Mouse (Mus musculus) forebrain, embryonic 13.5 days (tissue): ENCODE results near the gene Elp1. TPM values are rescaled to one million over a fixed set of nuclear protein-coding genes. Genes with fewer than 3 reads are reported as not detected.

ENCODE experiments used
- ATAC-seq: fragments of 200-750 bp; cut with Nextera tagmentation; 2 replicates; pipeline ENCODE4 v1.8.0; 2017
- H3K27ac ChIP-seq: fragments of 300-500 bp; sonication (generic); 2 replicates; pipeline ENCODE4 v1.5.1; 2015; ENCODE audit warnings: inconsistent platforms, mild to moderate bottlenecking, moderate library complexity
- H3K27me3 ChIP-seq: fragments of 300-500 bp; sonication (generic); 2 replicates; pipeline ENCODE4 v1.6.1; 2015; ENCODE audit warnings: mild to moderate bottlenecking, inconsistent platforms
- H3K36me3 ChIP-seq: fragments of 300-500 bp; sonication (generic); 2 replicates; pipeline ENCODE4 v1.6.1; 2015; ENCODE audit warnings: mild to moderate bottlenecking, inconsistent platforms; ENCODE audit not compliant: poor library complexity, severe bottlenecking
- H3K4me1 ChIP-seq: fragments of 300-500 bp; sonication (generic); 2 replicates; pipeline ENCODE4 v1.6.1; 2015; ENCODE audit warnings: inconsistent platforms
- H3K4me2 ChIP-seq: fragments of 300-500 bp; sonication (generic); 2 replicates; pipeline ENCODE4 v1.6.1; 2015; ENCODE audit warnings: inconsistent platforms, mild to moderate bottlenecking, moderate library complexity
- H3K4me3 ChIP-seq: fragments of 300-500 bp; sonication (generic); 2 replicates; pipeline ENCODE4 v1.5.1; 2015; ENCODE audit warnings: mild to moderate bottlenecking, inconsistent platforms
- H3K9ac ChIP-seq: fragments of 300-500 bp; sonication (generic); 2 replicates; pipeline ENCODE4 v1.6.1; 2015; ENCODE audit warnings: mild to moderate bottlenecking, inconsistent platforms
- H3K9me3 ChIP-seq: fragments of 300-500 bp; sonication (generic); replicated peaks from 2 replicates; pipeline ENCODE4 v1.6.1; 2016; ENCODE audit warnings: inconsistent platforms
- WGBS: fragments of 180-500 bp; shearing (Covaris S2); methylation state at CpG from one replicate; pipeline ENCODE4 v1.1.7; 2015; 5-methylcytosine and 5-hydroxymethylcytosine counted together
- polyA plus RNA-seq: library from polyadenylated mRNA; unstranded; fragments of >200 nt; fragmentation: Nextera tagmentation; extraction: Ambion mirVana; gene quantifications from 2 replicates; pipeline ENCODE4 v1.2.1, GENCODE M21; 2015

The Elp1 gene
- polyA plus RNA-seq, 1 experiment from 2014 or later: 54.9 TPM

DNA sequence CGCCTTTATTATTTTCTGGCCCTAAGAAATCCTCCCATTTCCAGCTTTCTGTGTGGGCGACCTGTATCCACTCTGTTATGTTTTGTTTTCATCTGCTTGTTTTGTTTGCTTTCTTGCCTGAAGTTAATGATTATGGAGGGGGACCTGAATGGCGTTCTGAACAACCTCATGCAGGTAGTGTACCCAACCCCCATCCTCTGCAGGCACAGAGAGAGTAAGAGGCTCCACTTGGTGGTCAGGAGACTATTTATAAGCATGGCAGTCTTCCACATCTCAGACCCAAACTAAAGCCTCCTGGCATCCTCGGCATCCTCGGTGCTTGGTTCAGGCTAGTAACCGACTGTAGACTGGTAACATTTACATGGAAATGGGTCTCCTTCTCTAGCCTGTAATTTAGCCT is 79.8 kb downstream of the Elp1 start:
- Histone ChIP-seq H3K27me3 (no peaks in the 10 kb centered on the region), H3K36me3 (no peaks in the 10 kb centered on the region), H3K9ac (no peak overlapping the region), H3K27ac (no peak overlapping the region), H3K9me3 (no peaks in the 10 kb centered on the region), H3K4me2 (no peak overlapping the region), H3K4me3 (no peak overlapping the region), H3K4me1 (no peaks in the 10 kb centered on the region)
- ATAC-seq: no peak
- whole genome bisulfite sequencing: 70% methylated on average over 6 of the region's 6 CpGs

DNA sequence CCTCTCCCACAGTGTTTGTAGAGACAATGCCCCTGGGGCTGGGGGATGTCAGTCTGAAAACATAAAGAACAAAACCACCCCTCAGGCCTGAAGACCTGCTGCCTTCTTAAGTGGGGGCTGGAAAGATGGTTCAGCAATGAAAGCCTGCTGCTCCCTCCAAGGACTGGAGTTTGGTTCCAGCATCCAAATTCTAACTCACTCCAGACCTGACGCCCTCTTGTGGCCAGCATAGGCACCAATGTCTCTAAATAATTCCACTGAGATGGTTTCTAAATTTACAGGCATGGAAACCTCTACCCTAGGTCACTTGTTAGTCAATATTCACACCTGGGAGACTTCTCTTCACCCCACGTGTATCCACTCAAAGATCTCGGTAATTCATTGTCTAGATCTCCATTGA is 80.7 kb downstream of the Elp1 start:
- no peak overlapping the region for H3K9ac ChIP-seq
- H3K4me2 ChIP-seq: no peak overlapping the region
- H3K27ac ChIP-seq: no peak overlapping the region
- H3K9me3 ChIP-seq: no peaks in the 10 kb centered on the region
- H3K4me3 ChIP-seq: no peak overlapping the region
- 30% methylated on average over 3 of the region's 3 CpGs for WGBS
- no peaks in the 10 kb centered on the region for H3K27me3 ChIP-seq
- no peak for ATAC-seq
- H3K36me3 ChIP-seq: no peaks in the 10 kb centered on the region
- H3K4me1 ChIP-seq: no peaks in the 10 kb centered on the region

DNA sequence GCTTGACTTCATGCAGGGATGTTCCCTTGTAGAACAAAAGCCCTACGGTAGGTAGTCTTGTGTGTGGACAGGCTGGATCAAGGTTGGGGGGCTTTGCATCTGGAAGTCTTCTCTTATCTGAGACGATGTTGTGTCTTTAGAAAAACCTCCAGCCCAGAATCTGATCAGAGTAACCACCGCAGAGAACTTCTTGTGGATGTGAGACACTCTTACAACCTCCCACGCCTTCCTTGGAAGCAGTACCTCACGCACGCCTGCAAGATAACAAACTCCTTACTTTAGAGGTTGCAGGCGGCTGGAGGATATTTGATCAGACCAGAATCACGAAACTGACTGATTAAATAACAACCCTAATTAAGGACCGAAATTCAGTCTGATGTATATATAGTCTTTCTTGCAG is 81.7 kb downstream of the Elp1 start:
- Histone ChIP-seq H3K4me1 (no peaks in the 10 kb centered on the region), H3K27ac (no peak overlapping the region), H3K4me3 (no peak overlapping the region), H3K27me3 (no peaks in the 10 kb centered on the region), H3K9ac (no peak overlapping the region), H3K36me3 (no peaks in the 10 kb centered on the region), H3K4me2 (no peak overlapping the region), H3K9me3 (no peaks in the 10 kb centered on the region)
- 92% methylated on average over 9 of the region's 9 CpGs for WGBS
- ATAC-seq: no peak

DNA sequence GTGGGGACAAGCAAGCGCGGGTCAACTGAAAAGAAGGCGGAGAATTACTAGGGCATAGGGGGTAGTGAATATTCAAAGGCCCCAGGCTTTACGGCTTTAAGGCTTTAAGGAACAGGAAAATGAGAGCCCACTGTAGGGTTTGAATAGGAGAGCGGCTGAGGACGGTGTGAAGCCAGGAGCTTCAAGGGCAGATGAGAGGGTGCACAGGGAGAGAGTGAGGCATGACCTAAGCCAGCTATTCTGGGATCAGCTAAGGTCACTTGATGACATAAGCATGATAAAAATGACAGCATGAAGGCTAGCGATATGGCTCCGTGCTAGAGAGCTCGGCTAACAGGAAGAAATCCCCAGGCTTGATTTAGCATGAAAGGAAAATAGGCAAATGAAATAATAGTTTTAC is 82.7 kb downstream of the Elp1 start:
- 74% methylated on average over 9 of the region's 9 CpGs for WGBS
- H3K27me3 ChIP-seq: no peaks in the 10 kb centered on the region
- no peak overlapping the region for H3K4me2 ChIP-seq

DNA sequence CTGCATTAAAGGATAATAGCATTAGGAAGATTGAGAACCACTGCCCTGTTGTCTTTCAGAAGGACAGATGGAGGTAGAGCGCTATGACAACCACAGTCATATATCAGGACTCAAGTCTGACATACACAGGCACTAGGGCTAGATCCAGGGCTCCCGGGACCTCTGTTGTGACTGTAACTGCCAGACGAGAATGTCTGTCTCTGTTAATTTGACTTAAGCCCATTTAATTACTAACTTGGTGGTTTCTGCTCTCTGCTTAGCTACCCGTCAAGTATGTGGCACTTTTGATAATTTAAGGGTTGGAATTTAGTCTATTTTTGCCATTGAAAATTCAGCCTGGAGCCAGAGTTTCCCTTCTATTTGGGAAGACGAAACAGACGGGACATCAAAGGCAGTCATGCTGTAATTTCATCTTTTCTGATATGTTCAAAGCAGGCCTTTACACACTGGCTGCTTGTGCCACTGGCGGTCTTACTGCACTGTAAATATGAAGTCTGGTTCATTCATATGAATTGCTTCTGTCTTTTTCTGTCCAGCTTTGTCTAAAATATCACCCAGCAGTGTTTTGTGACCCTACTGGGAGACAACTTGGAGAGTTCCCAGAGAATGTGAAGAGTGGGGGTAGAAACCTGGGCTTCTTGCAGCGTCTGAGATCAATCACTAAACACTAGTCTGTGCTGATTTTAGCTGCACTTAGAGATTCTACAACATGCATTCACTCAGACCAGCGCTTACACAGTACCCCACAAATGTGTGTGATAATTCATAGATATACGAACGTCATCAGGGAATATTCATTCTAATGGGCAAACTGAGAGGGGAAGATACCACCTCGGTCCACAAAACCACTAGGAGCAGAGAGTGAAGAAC is 83.3 kb downstream of the Elp1 start:
- H3K4me3 ChIP-seq: no peak overlapping the region
- 72% methylated on average over 12 of the region's 12 CpGs for WGBS
- no peaks in the 10 kb centered on the region for H3K36me3 ChIP-seq
- H3K4me1 ChIP-seq: no peaks in the 10 kb centered on the region
- no peaks in the 10 kb centered on the region for H3K9me3 ChIP-seq
- H3K4me2 ChIP-seq: no peak overlapping the region
- no peaks in the 10 kb centered on the region for H3K27me3 ChIP-seq
- no peak for ATAC-seq
- H3K9ac ChIP-seq: no peak overlapping the region
- H3K27ac ChIP-seq: no peak overlapping the region

More for the DNA sequence above, 82.7 kb downstream of the Elp1 start:
- ATAC-seq: no peak
- Histone ChIP-seq H3K9ac (no peak overlapping the region), H3K9me3 (no peaks in the 10 kb centered on the region), H3K4me3 (no peak overlapping the region), H3K4me1 (no peaks in the 10 kb centered on the region), H3K27ac (no peak overlapping the region), H3K36me3 (no peaks in the 10 kb centered on the region)

DNA sequence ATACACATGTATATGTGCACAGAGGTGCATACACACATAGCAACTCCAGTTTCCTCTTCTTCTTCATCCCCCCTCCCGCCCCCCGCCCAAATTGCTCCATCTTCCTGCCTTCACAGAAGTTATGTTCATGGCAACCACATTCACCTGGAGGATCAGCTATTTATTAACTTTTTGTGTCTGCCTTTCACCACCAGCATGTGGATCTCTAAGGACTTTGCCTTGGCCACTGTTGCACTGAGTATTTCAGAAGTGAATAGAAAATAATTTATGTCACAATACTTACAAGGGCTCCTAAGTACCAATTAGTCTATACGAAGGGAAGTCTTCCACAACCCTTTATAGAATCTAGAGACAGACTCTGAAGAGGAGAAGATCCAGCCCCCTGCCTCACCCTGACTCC is 84.2 kb downstream of the Elp1 start:
- H3K27me3 ChIP-seq: no peaks in the 10 kb centered on the region
- H3K36me3 ChIP-seq: no peaks in the 10 kb centered on the region
- H3K27ac ChIP-seq: no peak overlapping the region
- 82% methylated on average over 3 of the region's 3 CpGs for WGBS
- no peaks in the 10 kb centered on the region for H3K4me1 ChIP-seq
- H3K9ac ChIP-seq: no peak overlapping the region
- H3K4me3 ChIP-seq: no peak overlapping the region
- ATAC-seq: no peak
- H3K9me3 ChIP-seq: no peaks in the 10 kb centered on the region
- H3K4me2 ChIP-seq: no peak overlapping the region

DNA sequence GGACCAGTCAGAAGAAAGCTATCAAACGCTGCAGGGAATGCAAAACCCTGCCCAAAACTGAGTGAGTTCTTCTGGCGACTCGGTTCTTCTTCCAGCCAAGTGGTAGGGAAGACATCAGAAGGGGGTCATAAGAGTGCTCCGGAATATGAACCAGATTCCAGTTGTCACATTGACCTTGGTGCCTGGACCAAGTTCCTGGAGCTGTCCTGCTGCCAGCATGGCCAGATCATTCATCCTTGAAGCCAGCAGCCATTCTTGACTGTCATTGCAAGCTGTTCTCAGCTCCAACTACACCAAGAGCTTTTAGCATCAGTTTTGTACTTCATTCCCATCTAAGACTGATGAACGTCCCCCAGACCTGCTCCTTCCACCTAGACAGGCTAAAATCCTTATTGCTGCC is 85.3 kb downstream of the Elp1 start:
- no peak for ATAC-seq
- Histone ChIP-seq H3K27me3 (no peaks in the 10 kb centered on the region), H3K27ac (no peak overlapping the region), H3K4me3 (no peak overlapping the region), H3K9me3 (no peaks in the 10 kb centered on the region), H3K36me3 (no peaks in the 10 kb centered on the region), H3K4me2 (no peak overlapping the region), H3K9ac (no peak overlapping the region), H3K4me1 (no peaks in the 10 kb centered on the region)
- 63% methylated on average over 5 of the region's 5 CpGs for WGBS

DNA sequence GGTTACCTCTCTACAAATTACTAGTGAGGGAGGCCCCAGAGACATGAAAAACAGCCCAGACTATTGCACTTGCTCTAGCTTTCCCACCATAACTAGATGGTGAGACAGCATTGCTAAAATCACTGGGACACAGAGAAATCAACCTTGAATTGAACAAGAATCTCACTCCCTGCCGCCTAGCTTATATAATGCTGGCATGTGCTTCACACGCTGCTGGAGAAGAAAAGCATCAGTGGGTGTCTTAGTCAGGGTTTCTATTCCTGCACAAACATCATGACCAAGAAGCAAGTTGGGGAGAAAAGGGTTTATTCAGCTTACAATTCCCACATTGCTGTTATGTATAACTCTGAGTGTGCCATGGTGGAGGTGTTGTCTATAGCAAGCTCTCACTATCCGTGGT is 89.0 kb downstream of the Elp1 start:
- H3K27me3 ChIP-seq: no peaks in the 10 kb centered on the region
- ATAC-seq: no peak
- WGBS: 85% methylated on average over 3 of the region's 3 CpGs

DNA sequence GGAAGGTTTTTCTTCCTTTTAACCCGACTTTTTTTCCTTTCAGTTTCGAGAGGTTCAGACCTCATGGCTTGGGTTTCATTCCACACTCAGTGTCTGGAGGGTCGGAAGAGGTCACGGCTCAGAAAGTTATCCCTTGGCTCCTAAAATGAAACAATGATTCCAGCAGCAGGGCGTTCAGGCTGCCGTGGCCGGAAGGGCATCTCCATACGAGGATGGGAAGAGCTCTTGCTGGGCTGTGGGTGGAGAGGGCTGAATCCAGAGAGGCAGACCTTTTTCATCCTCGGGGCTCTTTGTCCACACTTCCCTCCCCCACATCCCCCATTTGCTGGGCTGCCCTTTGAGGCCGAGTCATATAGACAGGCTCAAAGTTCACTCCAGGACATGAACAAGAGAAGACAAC is 99.9 kb downstream of the Elp1 start:
- H3K36me3 ChIP-seq: no peaks in the 10 kb centered on the region
- no peaks in the 10 kb centered on the region for H3K9me3 ChIP-seq
- no peak overlapping the region for H3K4me3 ChIP-seq
- no peaks in the 10 kb centered on the region for H3K27me3 ChIP-seq
- ATAC-seq: no peak
- H3K4me1 ChIP-seq: 0 out of 2 replicates have a peak, but pooled peaks cover 4% of the 10 kb centered on the region
- H3K9ac ChIP-seq: no peak overlapping the region
- no peak overlapping the region for H3K27ac ChIP-seq
- 1% methylated on average over 10 of the region's 10 CpGs for WGBS
- peak overlapping the region; percentile 8 for H3K4me2 ChIP-seq

More for the DNA sequence above, 89.0 kb downstream of the Elp1 start:
- Histone ChIP-seq H3K9me3 (no peaks in the 10 kb centered on the region), H3K4me2 (no peak overlapping the region), H3K4me1 (peaks cover 7% of the 10 kb centered on the region), H3K4me3 (no peak overlapping the region), H3K27ac (no peak overlapping the region), H3K9ac (no peak overlapping the region), H3K36me3 (no peaks in the 10 kb centered on the region)

Other genes starting within 250 kb of the Elp1 start
- gene Gm26657, start 62.3 kb downstream of the Elp1 start, polyA plus RNA-seq: not detected in 2 replicates
- not detected in 2 replicates for gene Actl7b, start 60.9 kb downstream of the Elp1 start, polyA plus RNA-seq
- gene Actl7a, start 58.9 kb downstream of the Elp1 start, polyA plus RNA-seq: not detected in 2 replicates
- 16.5 and 18.1 TPM in 2 replicates for gene Fam206a, start within 50 bp of the Elp1 start, polyA plus RNA-seq
- 16.5 and 19.4 TPM in 2 replicates for gene Ctnnal1, start 62.9 kb upstream of the Elp1 start, polyA plus RNA-seq
- gene Tmem245, start 145.1 kb upstream of the Elp1 start, polyA plus RNA-seq: 6.7 and 8.2 TPM in 2 replicates
- gene Frrs1l, start 188.1 kb upstream of the Elp1 start, polyA plus RNA-seq: 10.9 and 11.6 TPM in 2 replicates